Mouse (Mus musculus): ENCODE results near the gene Ephb2. TPM values are rescaled to one million over a fixed set of nuclear protein-coding genes. Genes with fewer than 3 reads are reported as not detected.

Ephb2 gene
- polyA plus RNA-seq, 1 experiment from 2014 or later, result 18.9 TPM

DNA sequence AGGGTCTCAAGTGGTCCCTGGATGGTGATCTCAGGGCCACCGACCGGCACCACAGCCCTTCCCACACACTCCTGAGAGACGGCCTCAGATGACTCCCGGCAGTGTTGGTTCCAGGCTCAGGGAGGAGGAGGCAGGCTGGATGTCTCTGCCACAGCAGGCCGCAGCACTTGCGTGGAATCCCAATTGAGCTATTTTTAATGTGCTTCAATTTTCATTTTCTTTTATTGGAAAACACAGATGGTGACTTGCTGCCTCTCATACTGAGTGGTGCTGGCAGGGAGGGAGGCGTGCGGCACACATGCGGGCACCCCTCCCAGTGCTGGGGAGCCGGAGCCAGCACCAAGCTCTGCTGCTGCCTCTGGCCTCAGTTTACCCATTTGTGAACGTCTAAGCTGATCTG lies 42.5 kb downstream of the Ephb2 start:
- H3K36me3 ChIP-seq, result no peaks in the 10 kb centered on the region
- H3K4me2 ChIP-seq (replicated peaks), result no peak overlapping the region
- peak; percentile 82 for ATAC-seq (replicated peaks)
- peaks cover 29% of the 10 kb centered on the region for H3K4me1 ChIP-seq
- no peaks in the 10 kb centered on the region for H3K9me3 ChIP-seq
- peak overlapping the region; percentile 68 for H3K27ac ChIP-seq (replicated peaks)
- H3K27me3 ChIP-seq, result no peaks in the 10 kb centered on the region
- WGBS, result 54% methylated on average over 11 of the region's 11 CpGs
- H3K9ac ChIP-seq (replicated peaks), result no peak overlapping the region
- H3K4me3 ChIP-seq, result no peak overlapping the region

DNA sequence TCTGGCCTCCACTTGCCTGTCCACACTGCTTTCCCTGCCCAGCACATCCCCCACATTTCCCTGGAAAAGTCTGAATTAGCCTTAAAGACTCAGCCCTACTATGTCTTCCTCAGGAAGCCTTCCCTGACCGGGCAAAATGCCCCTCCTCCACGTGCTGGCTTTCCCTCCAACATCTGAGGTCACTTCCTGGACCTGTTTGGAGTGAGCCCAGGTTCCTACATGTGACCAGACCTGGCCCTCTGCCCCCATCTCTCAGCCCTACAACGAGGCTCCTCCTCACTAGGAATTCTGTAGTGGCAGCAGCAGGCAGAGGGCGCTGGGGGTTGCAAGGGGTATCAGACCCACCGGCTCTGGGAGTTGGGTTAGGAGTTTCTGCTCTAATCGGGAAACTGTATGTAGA lies 46.0 kb downstream of the Ephb2 start:
- Histone ChIP-seq H3K4me2 (replicated peaks) (no peak overlapping the region), H3K27me3 (no peaks in the 10 kb centered on the region), H3K4me1 (peaks cover 42% of the 10 kb centered on the region), H3K9ac (replicated peaks) (no peak overlapping the region), H3K27ac (replicated peaks) (no peak overlapping the region), H3K4me3 (no peak overlapping the region), H3K9me3 (no peaks in the 10 kb centered on the region), H3K36me3 (no peaks in the 10 kb centered on the region)
- ATAC-seq (replicated peaks), result no peak
- 78% methylated on average over 6 of the region's 6 CpGs for WGBS

DNA sequence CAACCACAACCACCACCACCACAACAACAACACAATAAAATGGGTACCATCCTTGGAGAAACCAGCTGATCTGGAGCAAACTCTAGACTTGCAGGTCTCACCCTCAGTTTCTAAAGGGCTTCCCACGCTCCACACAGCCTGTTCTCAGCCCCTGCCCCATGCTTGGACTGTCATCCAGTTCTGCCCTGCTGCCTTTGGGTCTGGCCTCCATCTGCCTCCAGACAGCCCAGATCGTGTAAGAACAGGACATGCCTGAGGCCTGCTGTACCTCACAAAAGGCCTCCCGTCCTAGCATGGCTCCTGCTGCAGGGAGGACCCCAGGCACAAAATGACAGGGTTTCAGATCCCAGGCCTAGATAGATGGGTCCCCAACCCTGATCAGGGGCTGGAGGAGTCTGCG lies 48.4 kb downstream of the Ephb2 start:
- peaks cover 42% of the 10 kb centered on the region for H3K4me1 ChIP-seq
- no peak for ATAC-seq (replicated peaks)
- H3K27ac ChIP-seq (replicated peaks), result peak overlapping the region; percentile 2; the same call in 1 of the 2 replicates

GRCm38 (mm10) chr4:136786453-136787276 lies 49.1 kb downstream of the Ephb2 start:
- no peaks in the 10 kb centered on the region for H3K27me3 ChIP-seq
- no peaks in the 10 kb centered on the region for H3K36me3 ChIP-seq
- H3K4me1 ChIP-seq, result peaks cover 49% of the 10 kb centered on the region
- H3K4me2 ChIP-seq (replicated peaks), result no peak overlapping the region
- H3K27ac ChIP-seq (replicated peaks), result peak overlapping the region; percentile 2; the same call in 1 of the 2 replicates
- no peaks in the 10 kb centered on the region for H3K9me3 ChIP-seq
- peak; percentile 66 for ATAC-seq (replicated peaks)
- H3K9ac ChIP-seq (replicated peaks), result no peak overlapping the region
- no peak overlapping the region for H3K4me3 ChIP-seq
- WGBS, result 17% methylated on average over 26 of the region's 26 CpGs

More for the DNA sequence above, 48.4 kb downstream of the Ephb2 start:
- no peaks in the 10 kb centered on the region for H3K36me3 ChIP-seq
- H3K9me3 ChIP-seq, result no peaks in the 10 kb centered on the region
- no peak overlapping the region for H3K4me2 ChIP-seq (replicated peaks)
- H3K4me3 ChIP-seq, result no peak overlapping the region
- no peak overlapping the region for H3K9ac ChIP-seq (replicated peaks)
- 51% methylated on average over 4 of the region's 4 CpGs for WGBS
- no peaks in the 10 kb centered on the region for H3K27me3 ChIP-seq

GRCm38 (mm10) chr4:136783552-136784150 lies 52.1 kb downstream of the Ephb2 start:
- H3K36me3 ChIP-seq, result no peaks in the 10 kb centered on the region
- WGBS, result 39% methylated on average over 22 of the region's 22 CpGs
- H3K9ac ChIP-seq (replicated peaks), result no peak overlapping the region
- no peak overlapping the region for H3K4me2 ChIP-seq (replicated peaks)
- peaks cover 61% of the 10 kb centered on the region for H3K4me1 ChIP-seq
- no peaks in the 10 kb centered on the region for H3K27me3 ChIP-seq
- H3K4me3 ChIP-seq, result no peak overlapping the region
- H3K27ac ChIP-seq (replicated peaks), result peak overlapping the region; percentile 45; the same call in 1 of the 2 replicates
- no peaks in the 10 kb centered on the region for H3K9me3 ChIP-seq
- no peak for ATAC-seq (replicated peaks)

DNA sequence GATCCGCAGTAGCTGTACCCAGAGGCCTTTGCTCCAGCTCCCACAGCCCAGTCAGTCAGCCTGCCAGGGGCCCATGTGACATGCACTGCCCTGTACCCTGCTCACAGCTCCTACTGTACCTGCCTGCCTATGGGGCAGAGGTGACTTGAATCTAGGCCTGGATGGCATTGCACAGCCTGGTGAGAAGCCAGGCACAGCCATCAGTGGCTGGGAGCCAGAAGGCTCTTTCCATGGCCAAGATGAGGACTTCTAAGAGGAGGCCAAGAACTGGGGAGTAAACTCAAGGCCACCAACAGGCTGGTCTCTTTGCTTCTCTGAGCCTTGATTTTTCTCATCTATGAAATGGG lies 53.2 kb downstream of the Ephb2 start:
- ATAC-seq (replicated peaks), result no peak
- Histone ChIP-seq H3K4me1 (peaks cover 58% of the 10 kb centered on the region), H3K4me3 (no peak overlapping the region), H3K9me3 (no peaks in the 10 kb centered on the region), H3K9ac (replicated peaks) (no peak overlapping the region), H3K27me3 (no peaks in the 10 kb centered on the region), H3K36me3 (no peaks in the 10 kb centered on the region), H3K4me2 (replicated peaks) (no peak overlapping the region), H3K27ac (replicated peaks) (no peak overlapping the region)
- WGBS, result 96% methylated on average over 1 of the region's 1 CpGs

DNA sequence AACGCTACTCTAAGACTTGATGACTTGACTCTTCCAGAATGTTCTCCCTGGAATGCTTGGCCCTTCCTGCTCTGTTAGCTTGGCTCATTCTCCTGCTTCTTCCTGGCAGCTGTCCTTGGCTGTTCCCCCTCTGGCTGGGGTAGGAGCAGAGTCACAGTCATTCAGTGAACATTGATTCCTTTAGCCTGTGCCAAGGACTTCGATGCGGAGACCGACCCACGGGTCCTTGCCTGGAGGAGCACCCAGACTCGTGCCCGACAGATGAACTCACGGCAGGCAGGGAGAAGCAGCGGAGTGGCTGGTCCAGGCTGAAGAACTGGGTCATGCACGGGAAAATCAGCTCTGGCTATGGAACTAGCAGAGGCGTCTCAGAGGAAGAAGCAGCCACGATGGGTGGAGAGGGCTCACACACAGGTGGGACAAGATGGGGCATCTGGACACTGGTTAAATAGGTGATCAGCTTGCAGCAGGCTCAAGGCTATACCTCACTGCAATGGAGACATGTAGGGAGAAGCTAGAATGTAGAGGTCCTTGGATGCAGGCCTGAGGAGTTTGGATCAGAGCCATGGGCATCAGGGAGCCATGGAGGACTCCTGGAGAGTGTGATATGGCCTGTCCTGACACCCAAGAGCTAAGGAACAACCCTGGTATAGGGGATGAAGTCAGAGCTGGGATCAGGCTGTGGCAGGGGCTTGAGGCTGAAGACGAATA lies 53.8 kb downstream of the Ephb2 start:
- H3K9me3 ChIP-seq, result no peaks in the 10 kb centered on the region
- no peak overlapping the region for H3K4me3 ChIP-seq
- no peak overlapping the region for H3K4me2 ChIP-seq (replicated peaks)
- 68% methylated on average over 13 of the region's 13 CpGs for WGBS
- no peak overlapping the region for H3K9ac ChIP-seq (replicated peaks)
- no peak for ATAC-seq (replicated peaks)
- no peak overlapping the region for H3K27ac ChIP-seq (replicated peaks)
- H3K36me3 ChIP-seq, result no peaks in the 10 kb centered on the region
- H3K27me3 ChIP-seq, result no peaks in the 10 kb centered on the region
- peaks cover 54% of the 10 kb centered on the region for H3K4me1 ChIP-seq

GRCm38 (mm10) chr4:136780201-136780895 lies 55.4 kb downstream of the Ephb2 start:
- H3K4me2 ChIP-seq (replicated peaks), result no peak overlapping the region
- no peaks in the 10 kb centered on the region for H3K27me3 ChIP-seq
- H3K4me3 ChIP-seq, result no peak overlapping the region
- peaks cover 48% of the 10 kb centered on the region for H3K4me1 ChIP-seq
- H3K27ac ChIP-seq (replicated peaks), result no peak overlapping the region
- H3K9ac ChIP-seq (replicated peaks), result no peak overlapping the region
- WGBS, result 61% methylated on average over 20 of the region's 20 CpGs
- ATAC-seq (replicated peaks), result no peak
- no peaks in the 10 kb centered on the region for H3K9me3 ChIP-seq
- no peaks in the 10 kb centered on the region for H3K36me3 ChIP-seq

GRCm38 (mm10) chr4:136779156-136779555 lies 56.6 kb downstream of the Ephb2 start:
- Histone ChIP-seq H3K27ac (replicated peaks) (no peak overlapping the region), H3K9me3 (no peaks in the 10 kb centered on the region), H3K4me1 (peaks cover 50% of the 10 kb centered on the region), H3K4me2 (replicated peaks) (no peak overlapping the region), H3K27me3 (no peaks in the 10 kb centered on the region), H3K4me3 (no peak overlapping the region), H3K36me3 (no peaks in the 10 kb centered on the region), H3K9ac (replicated peaks) (no peak overlapping the region)
- no peak for ATAC-seq (replicated peaks)
- 87% methylated on average over 11 of the region's 11 CpGs for WGBS

- Histone ChIP-seq H3K9me3 (no peaks in the 10 kb centered on the region), H3K36me3 (no peaks in the 10 kb centered on the region), H3K4me1 (peaks cover 50% of the 10 kb centered on the region), H3K27me3 (no peaks in the 10 kb centered on the region), H3K9ac (replicated peaks) (no peak overlapping the region), H3K4me3 (no peak overlapping the region), H3K4me2 (replicated peaks) (no peak overlapping the region), H3K27ac (replicated peaks) (no peak overlapping the region)
- 10% methylated on average over 9 of the region's 9 CpGs for WGBS
- no peak for ATAC-seq (replicated peaks)
Observed at GRCm38 (mm10) chr4:136776471-136776892, 59.3 kb downstream of the Ephb2 start.

GRCm38 (mm10) chr4:136775903-136776302 lies 59.9 kb downstream of the Ephb2 start:
- no peaks in the 10 kb centered on the region for H3K9me3 ChIP-seq
- no peaks in the 10 kb centered on the region for H3K27me3 ChIP-seq
- no peak overlapping the region for H3K9ac ChIP-seq (replicated peaks)
- peaks cover 45% of the 10 kb centered on the region for H3K4me1 ChIP-seq
- H3K36me3 ChIP-seq, result peaks cover 5% of the 10 kb centered on the region
- 80% methylated on average over 2 of the region's 2 CpGs for WGBS
- no peak for ATAC-seq (replicated peaks)
- no peak overlapping the region for H3K27ac ChIP-seq (replicated peaks)
- no peak overlapping the region for H3K4me3 ChIP-seq
- H3K4me2 ChIP-seq (replicated peaks), result no peak overlapping the region

DNA sequence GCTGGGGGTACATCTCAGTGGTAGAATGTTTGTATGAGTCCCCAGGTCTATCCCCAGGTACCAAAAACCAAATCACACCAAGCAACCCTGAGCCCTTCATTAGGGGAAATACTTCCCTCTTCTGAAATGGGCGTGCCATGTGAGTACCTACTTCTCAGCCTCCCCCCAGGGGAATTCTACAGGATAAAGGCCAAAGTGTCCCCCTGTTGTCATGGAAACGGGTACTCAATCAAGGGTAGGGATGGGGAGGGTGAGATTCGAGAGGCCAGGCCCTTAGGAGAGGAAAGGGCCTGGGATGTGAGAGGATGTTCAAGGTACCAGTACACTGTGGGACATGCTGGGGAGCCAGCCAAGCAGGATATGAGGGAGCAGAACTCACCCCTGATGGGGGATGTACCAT lies 61.6 kb downstream of the Ephb2 start:
- Histone ChIP-seq H3K36me3 (peaks cover 9% of the 10 kb centered on the region), H3K4me1 (peaks cover 37% of the 10 kb centered on the region), H3K4me2 (replicated peaks) (no peak overlapping the region), H3K4me3 (no peak overlapping the region), H3K9ac (replicated peaks) (no peak overlapping the region), H3K27ac (replicated peaks) (no peak overlapping the region; the same call in 1 of the 2 replicates), H3K9me3 (no peaks in the 10 kb centered on the region), H3K27me3 (no peaks in the 10 kb centered on the region)
- WGBS, result 31% methylated on average over 3 of the region's 3 CpGs
- ATAC-seq (replicated peaks), result no peak
